Mouse (Mus musculus): ENCODE data around the gene Jarid2. TPM values are rescaled to one million over a fixed set of nuclear protein-coding genes. Genes with fewer than 3 reads are reported as not detected.

The Jarid2 gene
- total and polyA plus RNA-seq, 2 experiments from 2014 or later, result 16.5 to 22.2 TPM

DNA sequence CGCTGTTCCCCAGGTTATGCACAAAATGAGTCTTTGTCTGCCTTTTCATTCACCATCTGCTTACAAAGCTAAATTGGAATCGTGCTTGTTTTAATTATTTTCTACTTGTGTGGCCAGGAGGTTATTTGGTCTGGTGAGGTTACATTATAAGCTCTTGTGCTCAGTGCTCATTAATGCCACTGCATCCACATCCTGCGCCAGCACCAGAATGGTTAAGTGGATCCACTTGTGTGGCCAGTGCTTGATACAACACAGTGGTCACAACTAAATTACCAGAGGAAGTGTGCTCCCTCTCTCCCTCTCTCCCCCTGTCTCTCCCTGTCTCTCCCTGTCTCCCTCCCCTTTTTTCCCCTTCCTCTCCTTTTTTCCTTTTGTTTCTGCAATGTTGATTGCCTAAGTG is 66.6 kb downstream of the Jarid2 start:
- Histone ChIP-seq H3K9ac (no peak overlapping the region), H3K27ac (ENCODE audit: low read depth, low read length) (no peak overlapping the region), H3K4me2 (ENCODE audit: low read depth) (no peak overlapping the region), H3K4me1 (ENCODE audit: insufficient read depth) (0 out of 2 replicates have a peak, but pooled peaks cover 3% of the 10 kb centered on the region), H3K27me3 (ENCODE audit: insufficient read depth, low read length) (no peaks in the 10 kb centered on the region), H3K9me3 (ENCODE audit: low read length) (no peaks in the 10 kb centered on the region), H3K36me3 (ENCODE audit: insufficient read depth) (no peaks in the 10 kb centered on the region), H3K4me3 (ENCODE audit: low read depth, low read length) (no peak overlapping the region)
- peak; percentile 32 for DNase-seq
- ATAC-seq, result peak; percentile 51; the same call in 1 of the 2 replicates
- TF ChIP-seq CTCF (IDR thresholded peaks at IDR 0.05; ENCODE audit: low read depth), result no peak
- 6% methylated on average over 3 of the region's 3 CpGs for WGBS

DNA sequence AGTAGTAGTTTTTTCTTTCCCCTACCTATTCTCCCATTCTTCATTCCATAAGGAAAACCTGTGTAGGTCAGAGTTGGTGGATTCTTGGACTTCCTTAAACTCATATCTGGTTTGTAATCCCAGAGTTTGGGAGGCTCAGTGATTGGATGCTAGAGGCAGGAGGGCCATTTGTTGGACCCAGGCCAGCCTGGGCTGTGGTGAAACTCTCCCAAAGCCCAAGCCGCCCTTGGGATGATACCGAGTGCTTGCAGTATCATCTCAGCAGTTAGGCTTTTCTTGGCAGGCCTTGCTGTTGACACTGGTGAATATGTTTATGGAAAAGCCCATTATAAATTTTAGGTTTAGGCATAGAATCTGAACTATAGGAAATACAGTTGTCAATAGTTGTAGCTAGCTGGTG is 67.5 kb downstream of the Jarid2 start:
- H3K4me3 ChIP-seq (ENCODE audit: low read depth, low read length), result no peak overlapping the region
- TF ChIP-seq CTCF (IDR thresholded peaks at IDR 0.05; ENCODE audit: low read depth), result no peak
- no peak overlapping the region for H3K27ac ChIP-seq (ENCODE audit: low read depth, low read length)
- H3K9ac ChIP-seq, result no peak overlapping the region
- DNase-seq, result no peak
- no peak for ATAC-seq
- no peaks in the 10 kb centered on the region for H3K9me3 ChIP-seq (ENCODE audit: low read length)
- no peaks in the 10 kb centered on the region for H3K27me3 ChIP-seq (ENCODE audit: insufficient read depth, low read length)
- H3K4me1 ChIP-seq (ENCODE audit: insufficient read depth), result 0 out of 2 replicates have a peak, but pooled peaks cover 3% of the 10 kb centered on the region
- 56% methylated on average over 2 of the region's 2 CpGs for WGBS
- H3K36me3 ChIP-seq (ENCODE audit: insufficient read depth), result no peaks in the 10 kb centered on the region
- H3K4me2 ChIP-seq (ENCODE audit: low read depth), result no peak overlapping the region

DNA sequence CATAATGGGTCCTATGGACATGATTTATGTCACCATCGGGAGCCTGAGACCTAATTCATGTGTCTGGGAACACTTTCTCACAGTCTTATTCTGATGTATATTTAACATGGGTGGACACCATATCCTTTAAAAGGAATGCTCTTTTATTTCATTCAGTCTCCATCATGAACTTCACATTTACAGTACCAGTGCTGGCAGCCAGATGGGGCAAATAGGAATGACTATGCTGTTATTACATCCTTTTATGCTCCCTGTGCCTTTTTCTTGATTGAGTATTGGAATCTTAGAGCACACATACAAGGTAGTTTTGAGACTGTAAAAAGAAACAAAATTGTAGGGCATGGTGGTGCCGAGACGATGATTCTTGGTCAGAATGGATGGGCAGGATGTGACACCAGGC is 69.0 kb downstream of the Jarid2 start:
- no peaks in the 10 kb centered on the region for H3K36me3 ChIP-seq (ENCODE audit: insufficient read depth)
- no peak overlapping the region for H3K4me2 ChIP-seq (ENCODE audit: low read depth)
- H3K27ac ChIP-seq (ENCODE audit: low read depth, low read length), result no peak overlapping the region
- peak; percentile 67 for TF ChIP-seq CTCF (IDR thresholded peaks at IDR 0.05; ENCODE audit: low read depth)
- ATAC-seq (no peak; the same call in 1 of the 2 replicates), DNase-seq (peak; percentile 30)
- no peak overlapping the region for H3K9ac ChIP-seq
- no peak overlapping the region for H3K4me3 ChIP-seq (ENCODE audit: low read depth, low read length)
- no peaks in the 10 kb centered on the region for H3K4me1 ChIP-seq (ENCODE audit: insufficient read depth)
- 86% methylated on average over 3 of the region's 3 CpGs for WGBS
- no peaks in the 10 kb centered on the region for H3K9me3 ChIP-seq (ENCODE audit: low read length)
- no peaks in the 10 kb centered on the region for H3K27me3 ChIP-seq (ENCODE audit: insufficient read depth, low read length)

DNA sequence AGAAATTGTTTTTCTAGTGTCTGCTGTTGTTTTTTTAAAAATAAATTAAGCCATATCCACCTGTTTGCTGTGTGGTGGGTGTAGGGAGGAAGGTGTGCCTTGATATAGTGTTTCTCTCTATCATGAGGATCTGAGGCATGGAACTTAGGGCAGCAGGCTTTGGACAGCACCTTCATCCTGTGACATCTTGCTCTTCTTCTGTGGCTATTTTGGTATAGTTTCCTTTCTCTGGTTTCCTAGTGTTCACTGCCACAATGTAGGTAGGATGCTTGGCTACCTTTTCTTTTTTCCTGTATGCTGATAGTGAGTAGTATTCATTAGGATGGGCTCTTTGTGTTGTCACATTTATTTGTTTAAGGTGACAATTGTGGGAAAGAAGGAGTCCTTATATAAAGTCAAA is 69.9 kb downstream of the Jarid2 start:
- no peaks in the 10 kb centered on the region for H3K36me3 ChIP-seq (ENCODE audit: insufficient read depth)
- no peak for DNase-seq
- no peak overlapping the region for H3K4me3 ChIP-seq (ENCODE audit: low read depth, low read length)
- H3K27me3 ChIP-seq (ENCODE audit: insufficient read depth, low read length), result no peaks in the 10 kb centered on the region
- no peak for TF ChIP-seq CTCF (IDR thresholded peaks at IDR 0.05; ENCODE audit: low read depth)
- no peak overlapping the region for H3K4me2 ChIP-seq (ENCODE audit: low read depth)
- H3K4me1 ChIP-seq (ENCODE audit: insufficient read depth), result no peaks in the 10 kb centered on the region
- no peak overlapping the region for H3K9ac ChIP-seq
- H3K27ac ChIP-seq (ENCODE audit: low read depth, low read length), result no peak overlapping the region
- ATAC-seq, result no peak
- H3K9me3 ChIP-seq (ENCODE audit: low read length), result no peaks in the 10 kb centered on the region

DNA sequence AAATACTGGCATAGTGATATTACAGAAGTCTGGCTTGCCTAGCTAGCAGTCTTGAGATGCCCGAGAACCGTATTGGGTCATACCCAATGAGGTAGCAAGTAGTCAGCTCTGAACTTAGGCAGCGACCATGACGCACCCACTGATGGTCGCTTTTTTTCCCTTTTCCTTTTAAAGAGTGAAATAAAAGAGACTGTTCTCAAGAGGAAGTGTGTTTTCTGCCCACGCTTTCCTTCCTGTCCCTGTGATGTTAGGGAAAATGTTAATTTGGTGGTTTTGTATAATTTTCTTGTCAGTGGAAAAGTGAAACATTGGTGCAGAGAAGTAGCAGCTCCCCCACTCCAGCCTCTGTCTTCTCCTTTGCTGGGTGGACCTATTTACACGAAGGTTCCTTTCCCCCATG is 70.8 kb downstream of the Jarid2 start:
- Histone ChIP-seq H3K4me2 (ENCODE audit: low read depth) (no peak overlapping the region), H3K9me3 (ENCODE audit: low read length) (no peaks in the 10 kb centered on the region), H3K9ac (no peak overlapping the region), H3K27ac (ENCODE audit: low read depth, low read length) (no peak overlapping the region), H3K36me3 (ENCODE audit: insufficient read depth) (no peaks in the 10 kb centered on the region), H3K27me3 (ENCODE audit: insufficient read depth, low read length) (no peaks in the 10 kb centered on the region), H3K4me1 (ENCODE audit: insufficient read depth) (no peaks in the 10 kb centered on the region), H3K4me3 (ENCODE audit: low read depth, low read length) (no peak overlapping the region)
- 74% methylated on average over 7 of the region's 7 CpGs for WGBS
- no peak for DNase-seq
- no peak for ATAC-seq
- TF ChIP-seq CTCF (IDR thresholded peaks at IDR 0.05; ENCODE audit: low read depth), result no peak

DNA sequence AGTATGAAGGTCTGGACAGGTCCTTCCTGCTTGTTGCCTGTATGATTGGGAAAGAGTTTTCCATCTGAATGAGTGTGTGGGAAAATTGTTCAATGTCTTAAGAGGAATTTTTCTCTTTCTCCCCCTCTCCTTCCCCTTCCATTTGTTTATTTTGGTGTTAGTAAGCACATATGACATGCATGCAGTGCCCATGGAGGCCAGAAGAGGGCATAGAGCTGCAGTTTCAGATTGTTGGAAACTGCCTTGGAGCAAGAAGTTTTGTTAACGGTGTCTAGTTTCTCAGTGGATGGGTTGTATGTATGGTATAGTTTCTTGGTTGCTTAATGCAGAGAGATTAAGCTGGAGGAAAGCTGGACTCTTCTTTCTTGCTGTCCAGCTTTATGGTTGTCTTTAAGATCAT is 75.6 kb downstream of the Jarid2 start:
- WGBS, result 26% methylated on average over 1 of the region's 1 CpGs

DNA sequence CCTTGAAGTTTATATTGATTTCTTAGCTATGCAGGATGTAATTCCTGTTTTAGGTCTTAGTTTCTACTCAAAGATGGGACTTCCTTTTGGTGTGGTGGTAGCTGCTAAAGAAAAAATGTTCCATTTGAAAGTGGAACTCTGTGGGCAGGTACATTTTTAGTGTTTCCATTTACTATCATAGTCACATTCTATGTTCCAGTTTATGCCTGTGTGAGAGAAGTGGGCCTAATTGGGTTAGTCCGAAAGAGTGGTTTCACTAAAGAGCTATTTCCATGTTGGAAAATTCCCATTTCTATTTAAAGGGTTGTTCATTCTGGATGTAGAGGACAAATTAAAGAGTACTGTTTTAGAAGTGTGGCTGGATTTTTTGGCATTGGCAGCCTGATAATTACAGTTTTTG is 79.0 kb downstream of the Jarid2 start:
- Histone ChIP-seq H3K4me3 (ENCODE audit: low read depth, low read length) (no peak overlapping the region), H3K4me2 (ENCODE audit: low read depth) (no peak overlapping the region), H3K36me3 (ENCODE audit: insufficient read depth) (no peaks in the 10 kb centered on the region), H3K27me3 (ENCODE audit: insufficient read depth, low read length) (no peaks in the 10 kb centered on the region), H3K9ac (no peak overlapping the region), H3K9me3 (ENCODE audit: low read length) (no peaks in the 10 kb centered on the region), H3K27ac (ENCODE audit: low read depth, low read length) (no peak overlapping the region), H3K4me1 (ENCODE audit: insufficient read depth) (0 out of 2 replicates have a peak, but pooled peaks cover 4% of the 10 kb centered on the region)
- no peak for DNase-seq
- WGBS, result 65% methylated on average over 1 of the region's 1 CpGs
- TF ChIP-seq CTCF (IDR thresholded peaks at IDR 0.05; ENCODE audit: low read depth), result no peak
- no peak for ATAC-seq

More for the DNA sequence above, 75.6 kb downstream of the Jarid2 start:
- DNase-seq (peak; percentile 63), ATAC-seq (no peak)
- TF ChIP-seq CTCF (IDR thresholded peaks at IDR 0.05; ENCODE audit: low read depth), result peak; percentile 83
- Histone ChIP-seq H3K27ac (ENCODE audit: low read depth, low read length) (no peak overlapping the region), H3K36me3 (ENCODE audit: insufficient read depth) (no peaks in the 10 kb centered on the region), H3K9ac (no peak overlapping the region), H3K4me3 (ENCODE audit: low read depth, low read length) (no peak overlapping the region), H3K27me3 (ENCODE audit: insufficient read depth, low read length) (no peaks in the 10 kb centered on the region), H3K4me2 (ENCODE audit: low read depth) (no peak overlapping the region), H3K4me1 (ENCODE audit: insufficient read depth) (0 out of 2 replicates have a peak, but pooled peaks cover 4% of the 10 kb centered on the region), H3K9me3 (ENCODE audit: low read length) (no peaks in the 10 kb centered on the region)
